Mouse (Mus musculus): ENCODE results near the gene Vcan.
"Not testable (repeated sequence)": the region's sequence is repeated elsewhere in the genome, so short reads cannot be mapped to it uniquely, and the experiment has no call there.

The Vcan gene

GRCm38 (mm10) chr13:89741766-89742685 is at the start of gene Vcan:
Vcan (minus strand) TSS chr13:89742509.
- peak; percentile 19 for DNase-seq

GRCm38 (mm10) chr13:89791475-89791874 is 49.2 kb upstream of the Vcan start:
- no peak for DNase-seq

- DNase-seq: no peak
Observed at GRCm38 (mm10) chr13:89782886-89783285, 40.6 kb upstream of the Vcan start.

DNA sequence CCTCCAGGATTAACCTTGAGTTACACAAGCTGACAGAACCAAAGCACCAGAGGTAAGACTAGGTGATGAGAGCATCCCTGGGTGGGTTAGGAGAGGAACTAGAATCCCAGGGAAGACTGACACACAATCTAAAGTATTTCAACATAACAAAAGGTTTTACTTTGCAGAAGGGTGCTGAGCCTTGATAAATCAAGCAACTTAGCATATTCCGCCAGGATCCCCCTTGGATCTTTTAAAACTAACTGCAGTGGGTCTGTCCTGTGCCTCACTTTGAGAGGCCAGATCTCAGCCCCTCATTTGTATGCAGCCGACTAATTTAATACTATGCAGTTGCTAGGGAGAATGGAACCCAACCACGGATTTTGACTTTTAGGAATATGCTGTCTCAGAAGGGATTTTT is 38.0 kb upstream of the Vcan start:
- DNase-seq: no peak

DNA sequence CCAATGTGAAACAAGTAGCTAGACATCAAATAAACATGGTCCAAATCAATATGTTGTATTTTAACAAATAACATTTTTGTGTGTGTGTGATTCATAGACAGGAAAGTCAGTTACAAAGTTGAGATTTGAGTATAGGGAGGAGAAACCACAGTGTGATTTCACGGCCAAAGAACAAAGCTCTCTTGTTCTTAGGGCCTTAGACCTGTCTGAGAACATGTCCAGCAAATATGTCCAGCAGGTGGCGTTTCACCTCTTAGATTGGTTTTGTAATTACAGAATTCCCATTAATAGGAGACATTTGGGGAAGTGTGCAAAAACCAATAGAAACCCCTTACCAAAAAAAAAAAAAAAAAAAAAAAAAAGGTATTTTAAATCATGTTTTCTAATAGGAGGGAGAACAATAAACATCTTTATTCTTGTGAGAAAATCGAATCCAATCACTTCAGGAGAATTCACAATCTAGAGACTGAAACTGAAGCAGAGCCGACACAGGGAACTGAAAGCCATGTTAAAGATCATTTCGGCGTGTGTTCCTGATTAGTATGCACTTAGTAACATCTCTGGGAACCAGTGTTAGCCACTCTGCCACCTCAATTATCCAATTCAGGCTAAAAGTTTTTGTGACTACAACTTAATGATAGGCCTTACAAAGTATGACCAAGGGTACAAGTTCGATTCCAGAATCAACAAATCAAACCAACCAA is 37.1 kb upstream of the Vcan start:
- peak; percentile 57 for DNase-seq

GRCm38 (mm10) chr13:89777764-89778163 is 35.5 kb upstream of the Vcan start:
- DNase-seq: no peak

DNA sequence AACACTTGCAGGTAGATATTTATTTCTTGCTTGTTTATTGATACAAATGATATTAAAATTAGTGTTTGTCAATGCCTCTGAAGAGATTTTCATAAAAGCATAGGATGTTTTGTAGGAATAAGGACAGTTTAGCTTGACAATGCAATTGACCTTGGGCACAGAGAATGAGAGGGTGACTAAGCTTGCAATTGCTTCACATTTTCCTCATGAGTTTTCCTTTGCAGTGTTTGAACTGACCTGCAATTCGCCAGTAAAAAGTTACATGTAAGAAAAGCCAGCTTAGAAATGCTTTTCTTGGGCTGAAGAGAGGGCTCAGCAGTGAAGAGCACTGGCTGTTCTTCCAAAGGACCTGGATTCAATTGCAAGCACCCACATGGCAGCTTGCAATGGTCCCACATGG is 34.8 kb upstream of the Vcan start:
- DNase-seq: no peak

DNA sequence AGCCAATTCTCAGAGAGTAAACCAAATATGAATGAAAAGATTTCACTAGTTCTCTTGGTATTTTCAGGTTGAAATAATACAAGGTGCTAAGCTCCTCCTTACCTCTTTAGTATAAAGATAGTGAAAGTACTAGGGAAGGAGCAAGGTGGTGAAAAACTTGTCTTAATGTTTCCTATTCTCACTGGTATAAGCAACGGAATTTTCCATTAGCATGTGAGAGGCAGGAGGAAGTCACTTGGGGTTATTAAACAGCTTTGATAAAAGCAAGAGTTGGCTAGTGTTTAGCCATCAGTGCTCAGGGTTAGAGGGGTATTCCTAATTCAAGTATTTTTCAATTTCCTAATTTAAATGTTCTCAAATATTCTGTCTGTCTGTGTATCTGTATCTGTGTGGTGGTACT is 24.2 kb upstream of the Vcan start:
- no peak for DNase-seq

- no peak for DNase-seq
Observed at GRCm38 (mm10) chr13:89765966-89766365, 23.7 kb upstream of the Vcan start.

- no peak for DNase-seq
Observed at GRCm38 (mm10) chr13:89762339-89762738, 20.0 kb upstream of the Vcan start.

DNA sequence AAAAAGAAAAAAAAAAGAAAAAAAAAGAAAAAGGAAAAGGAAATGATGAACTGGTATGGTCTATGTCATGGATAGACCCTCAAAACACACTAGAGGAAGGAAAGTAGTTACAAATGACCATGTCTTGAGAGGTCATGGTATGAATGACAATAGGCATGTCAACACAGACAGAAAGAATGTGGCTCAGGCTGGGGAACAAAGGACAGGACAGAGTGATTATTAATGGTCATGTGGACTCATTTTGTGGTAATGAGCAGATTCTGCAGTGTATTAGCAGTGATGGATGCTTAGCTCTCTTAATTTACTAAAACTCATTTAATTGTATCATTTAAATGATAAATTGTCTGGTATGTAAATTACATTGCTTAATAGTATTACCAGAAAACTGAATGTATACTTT is 14.0 kb upstream of the Vcan start:
- no peak for DNase-seq

GRCm38 (mm10) chr13:89750562-89750961 is 8.3 kb upstream of the Vcan start:
- not testable (repeated sequence) for DNase-seq

DNA sequence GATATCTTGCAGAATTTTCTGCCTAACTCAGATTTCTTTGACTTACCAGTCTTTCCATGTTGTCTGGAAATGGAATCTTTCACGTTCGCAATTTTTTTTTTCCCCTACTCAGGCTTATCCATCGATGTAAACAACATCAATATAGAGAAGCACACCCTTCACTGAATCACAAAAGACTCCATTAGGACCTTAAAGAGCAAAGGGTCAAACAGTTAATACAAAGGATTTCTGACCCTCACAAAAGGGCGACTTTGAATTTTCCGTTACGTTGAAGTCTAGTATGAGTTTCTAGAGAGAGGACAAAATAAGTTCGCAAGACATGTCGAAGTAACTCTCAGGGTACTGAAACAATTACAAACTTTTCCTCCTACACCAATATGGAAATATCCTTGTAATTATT is 892 bp upstream of the Vcan start:
- DNase-seq: no peak

- DNase-seq: no peak
Observed at GRCm38 (mm10) chr13:89742686-89743200, 434 bp upstream of the Vcan start.

- DNase-seq: no peak
Observed at GRCm38 (mm10) chr13:89741116-89741551, 1.2 kb downstream of the Vcan start.

- DNase-seq: peak; percentile 74
Observed at GRCm38 (mm10) chr13:89740243-89741115, 1.8 kb downstream of the Vcan start.

DNA sequence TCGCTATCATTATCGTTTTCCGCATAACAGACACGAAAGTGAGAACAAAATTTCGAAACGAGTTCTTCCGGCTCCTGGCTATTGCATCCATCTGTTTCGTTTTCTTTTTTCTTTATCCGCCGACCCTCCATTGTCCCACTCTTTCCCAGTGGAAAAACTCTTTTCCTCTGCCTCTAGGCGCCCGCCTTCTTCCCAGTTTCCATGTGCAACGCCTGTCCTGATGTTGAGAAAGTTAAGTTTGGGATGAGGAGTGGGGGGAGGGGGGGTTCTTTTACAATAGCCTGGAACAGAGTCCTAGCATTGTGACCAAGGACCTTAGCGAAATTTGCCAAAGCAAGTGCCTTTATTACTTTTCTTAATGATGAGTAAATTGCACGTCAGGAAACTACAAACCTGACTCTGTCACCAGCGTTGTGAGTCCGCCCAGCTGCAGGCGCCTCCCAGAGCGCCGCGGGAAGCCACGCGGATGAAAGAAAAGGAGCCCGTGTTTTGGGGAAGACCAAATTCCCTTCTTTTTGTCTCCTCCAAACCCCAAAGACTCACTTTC is 2.5 kb downstream of the Vcan start:
- no peak for DNase-seq

GRCm38 (mm10) chr13:89738776-89739695 is 3.3 kb downstream of the Vcan start:
- peak; percentile 50 for DNase-seq

DNA sequence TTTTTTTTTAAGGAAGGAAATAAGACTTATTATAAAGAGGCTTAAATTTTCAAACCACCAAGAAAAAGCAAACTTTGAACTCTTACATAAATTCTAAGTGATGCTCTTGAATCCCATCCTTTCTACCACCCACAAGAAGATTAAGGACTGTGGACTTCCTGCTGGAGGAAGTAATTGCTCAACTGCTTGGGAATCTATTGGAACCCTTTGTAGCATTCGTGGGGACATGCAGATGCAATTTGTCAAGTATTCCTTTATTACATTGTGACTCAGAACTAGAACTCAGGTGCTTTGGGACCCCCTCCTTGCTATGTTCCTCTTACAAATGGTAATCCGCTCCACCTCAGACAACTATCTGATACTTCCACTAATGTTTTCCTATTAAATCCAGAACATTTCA is 4.0 kb downstream of the Vcan start:
- DNase-seq: no peak

DNA sequence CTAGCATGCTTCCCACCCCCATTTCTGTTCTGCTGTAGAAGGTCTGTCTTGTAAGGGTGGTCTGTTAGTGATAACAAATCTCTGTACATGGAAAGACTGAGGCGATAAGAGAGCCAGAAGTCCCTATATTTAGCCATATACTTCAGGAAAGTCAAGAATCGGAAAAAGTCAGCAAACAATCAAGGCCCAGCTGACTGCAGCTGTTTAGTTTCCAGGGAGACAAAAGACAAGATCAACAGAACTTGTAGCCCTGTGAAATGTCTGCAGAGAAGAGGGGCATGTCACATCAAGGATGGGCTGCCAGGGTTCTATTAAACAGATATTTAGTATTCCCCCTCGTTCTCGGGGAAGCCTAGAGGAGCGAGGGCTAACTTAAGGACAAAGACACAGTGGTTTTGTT is 7.2 kb downstream of the Vcan start:
- no peak for DNase-seq

GRCm38 (mm10) chr13:89726492-89726891 is 15.8 kb downstream of the Vcan start:
- no peak for DNase-seq

Measured in right cerebral cortex, adult 18-20 months (tissue).